ENCODE assay signal across 8 mouse cellular contexts in the genomic region with DNA sequence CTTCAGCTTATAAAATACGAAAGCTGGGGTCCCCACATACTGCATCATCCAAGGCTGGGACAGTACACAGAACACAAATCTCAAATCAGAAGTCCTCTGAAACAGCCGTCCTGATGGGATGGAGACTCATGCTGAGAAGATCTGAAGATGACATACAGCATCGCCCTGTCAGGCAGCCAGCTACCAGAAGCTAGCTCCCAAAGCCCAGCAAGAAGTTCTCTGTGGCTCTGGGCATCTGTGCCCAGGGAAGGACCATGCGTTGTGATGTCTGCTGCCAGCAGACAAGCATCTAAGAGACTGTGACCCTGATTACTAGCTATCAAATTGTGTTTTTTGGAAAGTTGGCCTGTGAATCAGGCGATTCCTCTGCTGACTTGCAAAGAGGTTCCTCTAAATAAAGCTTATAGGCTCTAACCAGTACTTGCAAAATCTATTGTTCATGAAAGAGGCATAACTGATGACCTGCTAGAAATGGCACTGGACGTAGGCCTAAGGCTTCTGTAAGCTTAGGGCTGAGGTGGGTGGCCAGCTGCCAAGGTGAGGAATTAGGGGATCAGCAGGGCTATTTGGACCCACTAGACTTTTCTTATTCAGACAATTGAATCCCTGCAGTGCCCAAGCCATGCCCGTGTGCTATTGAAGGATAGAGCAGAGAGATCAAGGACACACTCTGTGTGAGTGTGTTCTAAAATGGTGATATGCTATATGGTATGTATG.
DNase-seq lines count a peak whose midpoint lies in the region; ATAC-seq lines count a peak whose summit lies in the region.

No protein-coding gene starts in this region.

- H3K4me3 ChIP-seq in forebrain, embryonic 16.5 days (replicated peaks; ENCODE audit: low read length): peak overlapping the region; percentile 36
- peak overlapping the region; percentile 51 for H3K4me3 ChIP-seq in midbrain, embryonic 10.5 days

- intact Hi-C loops in heart, postnatal 25 days (cut with DNase I): loop anchor here (2.0 kb wide), 1 partner anchor 40 kb away; no protein-coding TSS in a partner anchor
- intact Hi-C loops in left cerebral cortex, postnatal 14 days (cut with DNase I): loop anchor here (5.0 kb wide), 1 partner anchor 39 kb away; no protein-coding TSS in a partner anchor

- peaks cover 28% of the 10 kb centered on the region for H3K4me1 ChIP-seq in forebrain, embryonic 16.5 days (replicated peaks; ENCODE audit: control insufficient read depth, insufficient read depth, low read length)
- peaks cover 75% of the 10 kb centered on the region for H3K4me1 ChIP-seq in midbrain, embryonic 10.5 days

- WGBS in forebrain, embryonic 16.5 days: 37% methylated on average over 7 of the region's 7 CpGs
- 41% methylated on average over 7 of the region's 7 CpGs for WGBS in midbrain, embryonic 10.5 days

- H3K9ac ChIP-seq in forebrain, embryonic 16.5 days (replicated peaks; ENCODE audit: low read depth, low read length): peak overlapping the region; percentile 63

- H3K9me3 ChIP-seq in forebrain, embryonic 16.5 days (ENCODE audit: control insufficient read depth, low read length): no peaks in the 10 kb centered on the region
- no peaks in the 10 kb centered on the region for H3K9me3 ChIP-seq in midbrain, embryonic 10.5 days (replicated peaks)

- no peaks in the 10 kb centered on the region for H3K27me3 ChIP-seq in forebrain, embryonic 16.5 days (replicated peaks; ENCODE audit: control insufficient read depth, insufficient read depth, low read length)
- H3K27me3 ChIP-seq in midbrain, embryonic 10.5 days (ENCODE audit: low read depth, poor library complexity, severe bottlenecking): peaks cover 1% of the 10 kb centered on the region

- H3K36me3 ChIP-seq in forebrain, embryonic 16.5 days (ENCODE audit: control insufficient read depth, insufficient read depth): no peaks in the 10 kb centered on the region
- H3K36me3 ChIP-seq in midbrain, embryonic 10.5 days: no peaks in the 10 kb centered on the region

- H3K4me2 ChIP-seq in forebrain, embryonic 16.5 days (ENCODE audit: low read length): peak overlapping the region; percentile 58

- peak; percentile 2 for ATAC-seq in forebrain, embryonic 16.5 days

- peak overlapping the region; percentile 98 for H3K27ac ChIP-seq in forebrain, embryonic 16.5 days (ENCODE audit: low read length)
- peak overlapping the region; percentile 96 for H3K27ac ChIP-seq in midbrain, embryonic 10.5 days (replicated peaks)

- peak; percentile 89 for DNase-seq in heart, adult 11 months
- DNase-seq in heart, postnatal 25 days (ENCODE audit: low spot score): no peak
- peak; percentile 55 for DNase-seq in brain, adult 2 months (ENCODE audit: low read depth, low spot score)
- DNase-seq in midbrain, embryonic 10.5 days (ENCODE audit: low spot score): no peak
- no peak for DNase-seq in B cell, adult 2 months
- DNase-seq in left cerebral cortex, postnatal 14 days (ENCODE audit: low spot score in 2 of 2): no peak
- no peak for DNase-seq in frontal cortex, postnatal 36 days (ENCODE audit: low spot score in 2 of 2)

Comparison
In these comparisons a context has a peak if more than half of its experiments do, and no peak if none do; other contexts are left out.
1. DNase-seq: peak in heart, adult 11 months (single experiment) and brain, adult 2 months (single experiment); none in heart, postnatal 25 days (single experiment), midbrain, embryonic 10.5 days (single experiment), B cell, adult 2 months (0 of 2), left cerebral cortex, postnatal 14 days (0 of 2) and frontal cortex, postnatal 36 days (0 of 2).